Comparison of ENCODE assay signal across 21 mouse cellular contexts in genomic region chr6:41178019-41178418, GRCm38 (mm10).
DNase-seq lines count a peak whose midpoint lies in the region; ATAC-seq and TF ChIP-seq lines count a peak whose summit lies in the region.
"Had no signal": no experiment of that assay in that cellular context is flagged by ENCODE, and none has a peak within 500 bp of the region (broad histone marks: within the 10 kb centered on the region; RNA-seq: fewer than 3 reads in every experiment).

No protein-coding gene starts in this region.

- no peak overlapping the region for H3K4me2 ChIP-seq in liver, embryonic 14.5 days (ENCODE audit: low read depth)
- H3K4me2 ChIP-seq: embryonic facial prominence, embryonic 13.5 days; forebrain, embryonic 12.5 days; hindbrain, embryonic 12.5 days had no signal

- no peaks in the 10 kb centered on the region for H3K9me3 ChIP-seq in liver, embryonic 14.5 days (ENCODE audit: control insufficient read depth, low read length)
- H3K9me3 ChIP-seq: embryonic facial prominence, embryonic 13.5 days; forebrain, embryonic 12.5 days; heart, embryonic 10.5 days; hindbrain, embryonic 12.5 days had no signal

- H3K27me3 ChIP-seq in thymus, adult 2 months (ENCODE audit: control insufficient read depth, insufficient read depth, low read length): no peaks in the 10 kb centered on the region
- no peaks in the 10 kb centered on the region for H3K27me3 ChIP-seq in liver, embryonic 14.5 days (ENCODE audit: control insufficient read depth, insufficient read depth, low read length)
- H3K27me3 ChIP-seq: embryonic facial prominence, embryonic 13.5 days; forebrain, embryonic 12.5 days; hindbrain, embryonic 12.5 days had no signal

- peak overlapping the region; percentile 87 for H3K27ac ChIP-seq in thymus, adult 2 months (ENCODE audit: control insufficient read depth, insufficient read depth, low read length)
- no peak overlapping the region for H3K27ac ChIP-seq in liver, embryonic 14.5 days
- H3K27ac ChIP-seq: embryonic facial prominence, embryonic 13.5 days; forebrain, embryonic 12.5 days; heart, embryonic 10.5 days; hindbrain, embryonic 12.5 days had no signal

- H3K36me3 ChIP-seq in thymus, adult 2 months (ENCODE audit: control insufficient read depth, insufficient read depth, low read length): no peaks in the 10 kb centered on the region
- H3K36me3 ChIP-seq in liver, embryonic 14.5 days (replicated peaks; ENCODE audit: control insufficient read depth, insufficient read depth, low read depth): no peaks in the 10 kb centered on the region
- H3K36me3 ChIP-seq: embryonic facial prominence, embryonic 13.5 days; forebrain, embryonic 12.5 days; heart, embryonic 10.5 days; hindbrain, embryonic 12.5 days had no signal

- H3K4me1 ChIP-seq in thymus, adult 2 months (replicated peaks; ENCODE audit: control insufficient read depth, insufficient read depth, low read length): peaks cover 8% of the 10 kb centered on the region
- H3K4me1 ChIP-seq in liver, embryonic 14.5 days (replicated peaks; ENCODE audit: control insufficient read depth in 2 of 2, insufficient read depth in 2 of 2, low read length in 1 of 2): peaks cover 17 to 28% of the 10 kb centered on the region in 2 experiments
- no peaks in the 10 kb centered on the region for H3K4me1 ChIP-seq in lung, adult 2 months (ENCODE audit: control insufficient read depth, insufficient read depth, low read length)
- H3K4me1 ChIP-seq: embryonic facial prominence, embryonic 13.5 days; forebrain, embryonic 12.5 days; heart, embryonic 10.5 days; hindbrain, embryonic 12.5 days had no signal

- no peak for DNase-seq in thymus, adult 2 months
- DNase-seq in thymus, postnatal 14 days: no peak
- peak; percentile 46 for DNase-seq in induced T-regulatory cell, adult 2 months (ENCODE audit: low read depth)
- no peak for DNase-seq in liver, embryonic 14.5 days (ENCODE audit: low read depth in 3 of 3, low spot score in 3 of 3)
- DNase-seq in thymus, postnatal 36 days: peak; percentile 5 to 17
- no peak for DNase-seq in kidney, adult 11 months
- DNase-seq in lung, adult 2 months: no peak
- no peak for DNase-seq in urinary bladder, postnatal 10 days (ENCODE audit: low spot score)
- DNase-seq: adrenal gland, postnatal 14 days; cerebellum, adult 18-20 months; cerebellum, adult 9-11 months; cerebellum, postnatal 36 days; gastrocnemius, postnatal 10 days; heart, adult 18-20 months; heart, postnatal 10 days; heart, postnatal 4 days had no signal

- H3K9ac ChIP-seq in liver, embryonic 14.5 days (replicated peaks): no peak overlapping the region
- H3K9ac ChIP-seq: embryonic facial prominence, embryonic 13.5 days; forebrain, embryonic 12.5 days; hindbrain, embryonic 12.5 days had no signal

- no peak overlapping the region for H3K4me3 ChIP-seq in thymus, adult 2 months (ENCODE audit: control insufficient read depth, insufficient read depth, low read length)
- no peak overlapping the region for H3K4me3 ChIP-seq in liver, embryonic 14.5 days (ENCODE audit: insufficient read depth in 1 of 2, low read depth in 2 of 2, low read length in 2 of 2)
- no peak overlapping the region for H3K4me3 ChIP-seq in lung, adult 2 months (replicated peaks; ENCODE audit: extremely low read depth, low read depth, low read length)
- H3K4me3 ChIP-seq: embryonic facial prominence, embryonic 13.5 days; forebrain, embryonic 12.5 days; heart, embryonic 10.5 days; hindbrain, embryonic 12.5 days had no signal

- TF ChIP-seq POLR2A in thymus, adult 2 months (IDR thresholded peaks at IDR 0.05; ENCODE audit: control insufficient read depth, extremely low read depth, insufficient read depth, low read length, poor library complexity): no peak
- no peak for TF ChIP-seq POLR2A in lung, adult 2 months (IDR thresholded peaks at IDR 0.05; ENCODE audit: borderline replicate concordance, extremely low read depth, low read depth, low read length)

- TF ChIP-seq CTCF in thymus, adult 2 months (IDR thresholded peaks at IDR 0.05; ENCODE audit: borderline replicate concordance, control insufficient read depth, extremely low read depth, insufficient read depth, low read length, poor library complexity): no peak
- TF ChIP-seq CTCF in liver, embryonic 14.5 days (IDR thresholded peaks at IDR 0.05; ENCODE audit: low read depth): no peak
- TF ChIP-seq CTCF in lung, adult 2 months (IDR thresholded peaks at IDR 0.05; ENCODE audit: insufficient read depth, low read length): no peak

- TF ChIP-seq EP300 in liver, embryonic 14.5 days (IDR thresholded peaks at IDR 0.05; ENCODE audit: low read depth): no peak

- WGBS in thymus, adult 2 months: 28% methylated on average over 2 of the region's 2 CpGs
- 40% methylated on average over 2 of the region's 2 CpGs for WGBS in liver, embryonic 14.5 days (ENCODE audit: insufficient replicate concordance)
- 72% methylated on average over 2 of the region's 2 CpGs for WGBS in lung, adult 2 months

- ATAC-seq in liver, embryonic 14.5 days (ENCODE audit: insufficient read depth): peak; percentile 56; the same call in 1 of the 2 replicates
- ATAC-seq: forebrain, embryonic 16.5 days had no signal

Comparison
In these comparisons a context has a peak if more than half of its experiments do, and no peak if none do; other contexts are left out.
1. DNase-seq: peak in induced T-regulatory cell, adult 2 months (single experiment) and thymus, postnatal 36 days (2 of 2); none in thymus, adult 2 months (single experiment), thymus, postnatal 14 days (single experiment), liver, embryonic 14.5 days (0 of 3), kidney, adult 11 months (single experiment), lung, adult 2 months (single experiment) and urinary bladder, postnatal 10 days (single experiment).